Mouse (Mus musculus) spleen, adult 2 months (tissue): ENCODE results near the gene Grrp1. TPM values are rescaled to one million over a fixed set of nuclear protein-coding genes. Genes with fewer than 3 reads are reported as not detected.

Experiments used
- DNase-seq, 2 experiments: peaks; one replicate each; pipeline versions ENCODE4 v3.0.0 to v3.0.0-alpha.2; 2012 to 2021; ENCODE audit warnings: low spot score in 2 of 2, low read depth in 1 of 2
- H3K27ac ChIP-seq: fragments of 200-500 bp; 2 replicates; pipeline ENCODE4 v1.5.1; 2012; ENCODE audit warnings: low read length, inconsistent platforms; ENCODE audit not compliant: insufficient read depth
- H3K27me3 ChIP-seq: fragments of 200-500 bp; 2 replicates; pipeline ENCODE4 v1.6.1; 2012; ENCODE audit warnings: mild to moderate bottlenecking, moderate library complexity, low read length, inconsistent platforms; ENCODE audit not compliant: control insufficient read depth, insufficient read depth
- H3K36me3 ChIP-seq: fragments of 200-500 bp; 2 replicates; pipeline ENCODE4 v1.6.1; 2012; ENCODE audit warnings: mild to moderate bottlenecking, low read length, inconsistent platforms; ENCODE audit not compliant: control insufficient read depth, insufficient read depth
- H3K4me1 ChIP-seq: fragments of 200-500 bp; 2 replicates; pipeline ENCODE4 v1.6.1; 2011; ENCODE audit warnings: inconsistent platforms; ENCODE audit not compliant: control insufficient read depth, insufficient read depth, insufficient read length
- H3K4me3 ChIP-seq: fragments of 200-500 bp; 2 replicates; pipeline ENCODE4 v1.5.1; 2011; ENCODE audit warnings: mild to moderate bottlenecking, inconsistent platforms; ENCODE audit not compliant: insufficient read depth, insufficient read length; ENCODE audit errors: extremely low read depth
- CTCF ChIP-seq: fragments of 200-500 bp; IDR thresholded peaks from 2 replicates; pipeline ENCODE4 v1.5.1; 2011; ENCODE audit warnings: mild to moderate bottlenecking, inconsistent platforms; ENCODE audit not compliant: insufficient read depth, insufficient read length, insufficient replicate concordance; ENCODE audit errors: extremely low read depth
- POLR2A ChIP-seq: fragments of 200-500 bp; IDR thresholded peaks from 2 replicates; pipeline ENCODE4 v1.6.1; 2011; ENCODE audit warnings: low read depth, low read length, inconsistent platforms
- WGBS: fragments of 180-500 bp; shearing (Covaris S2); methylation state at CpG from one replicate; pipeline ENCODE4 v1.1.7; 2018; 5-methylcytosine and 5-hydroxymethylcytosine counted together
- polyA plus RNA-seq: library from polyadenylated mRNA; depleted of rRNA; stranded (reverse); fragments of >200 nt; gene quantifications from 2 replicates; pipeline ENCODE4 v1.2.3, GENCODE M21; 2012; rRNA removed

Gene Grrp1
- polyA plus RNA-seq, 1 experiment = 6.9 TPM

- no peak for DNase-seq
- H3K4me1 ChIP-seq = no peaks in the 10 kb centered on the region
- H3K27ac ChIP-seq = no peak overlapping the region
- no peaks in the 10 kb centered on the region for H3K36me3 ChIP-seq
- 39% methylated on average over 6 of the region's 6 CpGs for WGBS
- H3K4me3 ChIP-seq = no peak overlapping the region
- no peaks in the 10 kb centered on the region for H3K27me3 ChIP-seq
- TF ChIP-seq POLR2A (no peak), CTCF (no peak)
Measured at GRCm38 (mm10) chr4:134206488-134207053, 47.3 kb downstream of the Grrp1 start.

- Histone ChIP-seq H3K4me1 (no peaks in the 10 kb centered on the region), H3K36me3 (no peaks in the 10 kb centered on the region), H3K4me3 (no peak overlapping the region), H3K27me3 (no peaks in the 10 kb centered on the region), H3K27ac (no peak overlapping the region)
- TF ChIP-seq CTCF (no peak), POLR2A (no peak)
- DNase-seq = no peak
- 65% methylated on average over 17 of the region's 17 CpGs for WGBS
Measured at GRCm38 (mm10) chr4:134203340-134203896, 50.5 kb downstream of the Grrp1 start.

- Histone ChIP-seq H3K4me1 (no peaks in the 10 kb centered on the region), H3K27me3 (no peaks in the 10 kb centered on the region), H3K27ac (no peak within 1 kb of the TSS), H3K36me3 (no peaks in the 10 kb centered on the region), H3K4me3 (no peak within 1 kb of the TSS)
- no peak for TF ChIP-seq POLR2A
- no peak for TF ChIP-seq CTCF
- WGBS = 96% methylated on average over 4 of the region's 4 CpGs
- DNase-seq = no peak
Measured at GRCm38 (mm10) chr4:134202904-134203303, 51.0 kb downstream of the Grrp1 start, which contains the start of gene Gm7534. Gm7534 (minus strand) TSS chr4:134203004.

Other genes starting within 250 kb of the Grrp1 start
- gene Lin28a, start 235.3 kb downstream of the Grrp1 start, polyA plus RNA-seq = 0.11 and 0.42 TPM in 2 replicates
- gene Zfp683, start 200.3 kb downstream of the Grrp1 start, polyA plus RNA-seq = 3.6 and 3.8 TPM in 2 replicates
- 4.3 and 5.3 TPM in 2 replicates for gene Crybg2, start 193.3 kb downstream of the Grrp1 start, polyA plus RNA-seq
- 400 and 461 TPM in 2 replicates for gene Cd52, start 159.0 kb downstream of the Grrp1 start, polyA plus RNA-seq
- 33.7 and 43.0 TPM in 2 replicates for gene Ubxn11, start 151.5 kb downstream of the Grrp1 start, polyA plus RNA-seq
- 1,465 and 2,211 TPM in 2 replicates for gene Sh3bgrl3, start 125.3 kb downstream of the Grrp1 start, polyA plus RNA-seq
- gene Cep85, start 67.0 kb downstream of the Grrp1 start, polyA plus RNA-seq = 15.2 and 20.8 TPM in 2 replicates
- gene Gm7534, start 51.1 kb downstream of the Grrp1 start, polyA plus RNA-seq = not detected in 2 replicates
- gene Catsper4, start 26.7 kb downstream of the Grrp1 start, polyA plus RNA-seq = not detected in 2 replicates
- gene Cnksr1, start 15.7 kb downstream of the Grrp1 start, polyA plus RNA-seq = 0.26 TPM in 2 replicates
- gene E130218I03Rik, start 10.4 kb downstream of the Grrp1 start, polyA plus RNA-seq = not detected in 2 replicates
- gene Zfp593, start 8.5 kb downstream of the Grrp1 start, polyA plus RNA-seq = 7.4 and 11.5 TPM in 2 replicates
- not detected in 2 replicates for gene Gm30191, start 7.2 kb downstream of the Grrp1 start, polyA plus RNA-seq
- 3.6 and 3.9 TPM in 2 replicates for gene Pdik1l, start 33.8 kb upstream of the Grrp1 start, polyA plus RNA-seq
- 0.12 and 0.32 TPM in 2 replicates for gene Trim63, start 61.0 kb upstream of the Grrp1 start, polyA plus RNA-seq
- gene Slc30a2, start 89.1 kb upstream of the Grrp1 start, polyA plus RNA-seq = 1.5 and 4.0 TPM in 2 replicates
- gene Extl1, start 129.7 kb upstream of the Grrp1 start, polyA plus RNA-seq = 7.2 and 8.5 TPM in 2 replicates
- gene Pafah2, start 142.2 kb upstream of the Grrp1 start, polyA plus RNA-seq = 3.8 and 4.9 TPM in 2 replicates
- gene Stmn1, start 214.2 kb upstream of the Grrp1 start, polyA plus RNA-seq = 13.8 and 17.1 TPM in 2 replicates
- 29.4 and 36.2 TPM in 2 replicates for gene Paqr7, start 242.6 kb upstream of the Grrp1 start, polyA plus RNA-seq